Mouse (Mus musculus): Measurements from ENCODE around the gene Nras. TPM values are rescaled to one million over a fixed set of nuclear protein-coding genes. Genes with fewer than 3 reads are reported as not detected.

The Nras gene
- total RNA-seq (2021), result 10 to 100 TPM; 74.9 to 78.8 TPM

DNA sequence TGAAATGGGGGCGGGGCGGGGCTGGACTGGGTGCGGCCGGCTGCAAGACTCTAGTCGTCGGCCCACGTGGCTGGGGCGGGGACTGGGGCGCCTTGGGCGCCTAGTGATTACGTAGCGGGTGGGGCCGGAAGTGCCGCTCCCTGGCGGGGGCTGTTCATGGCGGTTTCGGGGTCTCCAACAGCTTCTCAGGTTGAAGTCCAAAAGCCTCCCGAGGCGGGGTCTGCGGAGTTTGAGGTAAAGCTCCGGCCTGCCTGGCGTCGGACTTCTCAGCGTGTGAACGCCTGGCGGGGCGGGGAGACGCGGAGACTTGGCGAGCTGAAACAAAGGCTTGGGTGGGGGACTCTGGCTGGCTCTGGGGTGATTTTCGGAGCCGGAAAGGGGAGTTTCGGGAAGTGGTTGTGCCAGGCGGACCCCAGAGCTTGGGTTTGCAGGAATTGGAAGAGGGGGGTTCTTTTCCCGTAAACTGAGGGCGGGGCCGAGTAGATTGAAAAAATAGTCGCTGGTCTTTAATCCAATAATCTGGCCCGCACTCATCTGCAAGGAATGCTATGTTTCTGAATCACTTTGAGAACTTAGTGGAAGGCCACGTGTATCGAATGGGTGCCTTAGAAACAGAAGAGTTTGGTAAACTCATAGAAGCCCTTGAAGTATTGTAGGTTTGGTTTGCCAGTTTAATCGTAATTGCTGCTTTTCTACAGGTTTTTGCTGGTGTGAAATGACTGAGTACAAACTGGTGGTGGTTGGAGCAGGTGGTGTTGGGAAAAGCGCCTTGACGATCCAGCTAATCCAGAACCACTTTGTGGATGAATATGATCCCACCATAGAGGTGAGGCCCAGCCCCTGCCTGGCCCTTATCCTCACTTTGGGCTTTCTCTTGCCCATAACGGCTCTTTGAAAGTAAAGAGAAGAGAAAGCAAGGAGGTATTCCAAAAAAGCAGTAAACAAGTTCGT, at the start of gene Nras:
TSS of gene Nras (plus strand) at position 79 of the 951 bp plus-strand sequence.
- DNase-seq (ENCODE audit: extremely low spot score in 1 of 2, low spot score in 1 of 2), result peak; percentile 90 to 95

DNA sequence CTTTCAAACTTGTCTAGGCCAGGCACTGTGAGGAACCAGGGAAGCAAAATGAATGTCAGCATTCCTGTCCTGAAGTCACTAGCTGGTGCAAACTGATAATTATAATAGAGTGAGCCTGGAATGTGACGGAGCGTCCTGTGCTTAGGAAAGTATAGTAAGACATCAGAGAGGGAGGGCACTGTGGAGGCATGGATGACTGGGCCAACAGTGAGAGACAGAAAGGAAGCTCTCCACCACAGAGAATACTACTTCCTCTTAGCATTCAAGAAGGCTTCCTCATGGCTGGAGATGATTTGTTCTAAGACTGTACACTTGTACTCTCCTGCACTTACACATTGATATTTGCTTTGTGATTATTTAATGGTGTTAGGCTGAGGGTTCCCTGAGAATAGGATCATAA, 40.7 kb upstream of the Nras start:
- no peak for DNase-seq (ENCODE audit: extremely low spot score in 1 of 2, low spot score in 1 of 2)

DNA sequence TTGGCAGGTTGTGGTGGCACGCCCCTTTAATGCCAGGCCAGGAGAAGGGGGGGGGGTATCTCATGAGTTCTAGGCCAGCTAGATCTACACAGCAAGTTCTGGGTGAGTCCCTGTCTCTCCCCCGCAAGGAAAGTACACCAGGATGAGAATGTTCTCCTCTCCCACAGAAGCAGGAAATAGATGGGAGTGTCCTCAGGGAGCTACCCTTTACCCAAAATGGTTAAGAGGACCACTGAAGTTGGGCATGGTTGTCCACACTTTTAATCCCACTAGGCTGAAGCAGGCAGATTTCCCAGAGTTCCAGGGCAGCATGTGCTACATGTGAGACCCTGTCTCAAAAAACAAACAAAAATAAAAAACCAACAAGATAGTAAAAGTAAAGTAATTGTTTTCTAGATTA, 38.6 kb upstream of the Nras start:
- no peak for DNase-seq (ENCODE audit: extremely low spot score in 1 of 2, low spot score in 1 of 2)

DNA sequence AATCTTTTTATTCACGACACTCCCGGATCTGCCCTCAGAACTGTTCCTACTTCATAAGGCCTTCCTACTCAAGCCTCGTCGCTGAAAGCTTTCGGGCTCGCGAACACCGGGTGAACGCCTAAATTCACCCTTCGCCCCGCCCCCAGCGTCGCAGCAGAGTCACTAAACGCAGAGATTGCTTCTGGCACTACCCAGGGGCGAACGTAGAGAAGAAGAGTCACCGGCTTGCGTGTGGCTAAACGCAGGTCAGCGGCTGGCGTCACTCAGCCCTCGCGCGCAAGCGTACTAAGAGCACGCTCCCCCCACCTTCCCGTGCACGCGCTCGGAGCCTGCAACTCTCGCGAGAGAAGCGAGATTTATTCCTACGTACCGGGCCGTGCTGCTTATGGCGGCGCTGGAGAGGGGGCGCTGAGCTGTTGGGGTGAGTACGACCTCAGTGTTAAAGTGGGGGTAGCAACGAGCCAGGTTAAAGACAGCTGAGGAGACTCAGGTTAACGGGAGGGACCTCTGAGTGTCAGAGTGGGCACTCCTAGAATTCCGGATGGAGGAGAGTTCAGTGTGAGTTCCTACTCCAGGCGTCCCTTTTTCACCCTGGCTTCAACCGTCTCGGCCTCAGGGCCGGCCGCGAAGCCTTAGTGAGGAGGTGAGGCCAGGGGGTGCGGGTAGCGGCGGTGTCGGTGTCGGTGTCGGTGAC, 37.7 kb upstream of the Nras start, which contains the start of gene Csde1:
TSS of gene Csde1 (plus strand) at position 178 of the 694 bp plus-strand sequence.
- DNase-seq (ENCODE audit: extremely low spot score in 1 of 2, low spot score in 1 of 2), result peak; percentile 86 to 88

DNA sequence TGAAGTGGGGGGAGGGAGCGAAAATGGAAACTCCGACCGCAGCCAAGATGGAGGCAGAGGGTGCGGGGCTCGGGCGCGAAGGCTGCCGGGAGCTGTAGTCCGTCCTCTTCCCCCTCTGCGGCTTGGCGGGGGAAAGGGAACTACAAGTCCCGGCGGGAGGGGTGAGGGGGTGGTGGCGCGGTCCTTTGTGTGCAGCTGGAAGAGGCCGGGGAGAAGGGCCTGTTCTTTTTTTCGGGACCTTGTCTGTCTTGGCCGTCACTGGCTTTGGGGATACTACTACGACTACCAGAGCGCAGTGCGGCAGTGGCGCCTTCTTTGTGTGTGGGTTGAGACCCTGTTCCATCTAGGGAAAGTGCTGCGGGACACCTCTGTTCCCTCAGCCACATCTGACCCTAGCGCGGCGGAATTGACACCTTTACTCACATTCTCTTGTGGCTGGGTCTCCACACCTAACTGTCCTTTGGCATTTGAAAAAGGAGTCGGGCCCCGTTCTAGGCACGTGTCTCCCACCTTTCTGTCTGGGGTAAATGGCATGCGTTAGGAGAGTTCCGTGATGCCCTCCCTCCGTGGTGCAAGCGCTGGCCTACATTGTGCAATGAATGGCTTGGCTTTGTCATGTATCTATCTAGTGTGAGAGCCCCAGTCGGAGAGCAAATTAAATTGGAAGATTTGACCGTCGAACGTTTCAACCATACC, 37.0 kb upstream of the Nras start:
- peak; percentile 74 to 80 for DNase-seq (ENCODE audit: extremely low spot score in 1 of 2, low spot score in 1 of 2)

DNA sequence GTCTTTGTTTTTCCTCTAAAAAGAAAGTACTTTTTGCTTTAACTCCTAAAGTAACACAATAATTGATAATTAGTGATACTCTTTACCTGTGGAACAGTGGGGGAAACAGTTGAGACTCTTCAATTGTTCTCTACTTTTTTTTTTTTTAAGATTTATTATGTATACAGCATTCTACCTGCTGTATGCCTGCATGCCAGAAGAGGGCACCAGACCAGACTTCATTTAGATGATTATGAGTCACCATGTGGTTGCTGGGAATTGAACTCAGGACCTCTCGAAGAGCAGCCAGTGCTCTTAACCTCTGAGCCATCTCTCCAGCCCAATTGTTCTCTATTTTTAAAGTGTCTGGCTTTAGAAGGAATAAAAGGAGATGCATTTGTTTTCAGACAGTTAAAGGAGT, 31.9 kb upstream of the Nras start:
- DNase-seq (ENCODE audit: extremely low spot score in 1 of 2, low spot score in 1 of 2), result no peak

DNA sequence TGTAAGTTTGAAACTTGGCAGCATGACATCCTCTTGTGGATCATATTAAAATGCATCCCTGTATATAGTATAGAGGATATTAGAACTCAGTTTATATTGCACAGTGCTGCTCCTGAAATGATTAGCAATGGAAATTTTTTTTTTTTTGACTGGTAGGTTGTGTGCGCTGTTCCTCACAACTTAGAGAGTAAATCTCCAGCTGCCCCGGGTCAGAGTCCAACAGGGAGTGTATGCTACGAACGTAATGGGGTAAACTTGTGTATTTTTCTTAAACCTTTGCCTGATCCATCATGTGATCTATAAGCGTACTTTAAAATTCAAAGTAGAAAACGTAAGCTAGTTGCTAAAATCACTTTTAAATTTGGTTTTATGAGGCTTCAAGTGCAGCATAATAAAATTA, 17.8 kb upstream of the Nras start:
- no peak for DNase-seq (ENCODE audit: extremely low spot score in 1 of 2, low spot score in 1 of 2)

DNA sequence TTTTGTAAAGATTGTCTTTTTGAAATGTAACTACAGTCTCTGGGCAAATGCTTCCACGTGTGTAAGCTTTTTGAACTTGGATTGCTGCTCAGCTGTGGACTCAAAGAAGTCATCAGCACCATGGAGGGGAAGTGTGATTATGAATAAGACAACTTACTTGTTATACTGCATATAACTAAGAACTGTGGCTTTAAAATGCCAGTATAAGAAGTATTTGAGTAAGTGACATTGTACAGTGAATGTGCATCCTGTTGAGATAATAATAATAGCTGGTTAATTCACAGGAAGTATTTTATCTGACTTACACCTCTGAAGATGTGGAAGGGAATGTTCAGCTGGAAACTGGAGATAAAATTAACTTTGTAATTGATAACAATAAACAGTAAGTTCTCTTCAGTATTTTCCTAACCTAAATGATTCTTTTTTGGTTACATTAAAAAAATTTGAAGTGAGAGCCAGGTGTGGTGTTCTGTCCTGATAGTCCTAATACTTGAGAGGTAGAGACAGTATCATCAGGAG, 17.2 kb upstream of the Nras start:
- no peak for DNase-seq (ENCODE audit: extremely low spot score in 1 of 2, low spot score in 1 of 2)

DNA sequence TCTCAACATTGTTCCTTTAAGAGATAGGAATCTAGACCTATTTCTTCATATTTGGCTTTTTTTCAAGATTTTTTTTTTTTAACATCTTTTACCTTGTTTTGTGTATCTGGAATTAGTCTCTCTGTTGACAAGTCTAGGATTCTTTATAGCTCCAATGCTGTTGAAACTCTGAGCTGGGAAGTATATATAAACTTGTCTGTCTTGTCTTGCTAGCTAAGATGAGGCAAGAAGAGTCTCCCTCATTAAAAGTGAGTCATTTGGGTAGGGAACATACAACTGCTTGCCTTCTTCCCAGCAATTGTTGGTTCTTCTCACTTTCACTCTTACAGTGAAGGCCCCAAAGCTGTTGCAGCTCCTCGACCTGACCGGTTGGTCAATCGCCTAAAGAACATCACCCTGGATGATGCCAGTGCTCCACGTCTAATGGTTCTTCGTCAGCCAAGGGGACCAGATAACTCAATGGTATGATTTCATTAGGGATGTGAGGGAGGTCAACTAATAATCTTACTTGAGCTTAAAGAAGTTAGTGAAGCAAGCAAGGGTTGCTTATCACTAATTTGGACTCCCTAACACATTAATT, 2.0 kb upstream of the Nras start:
- DNase-seq (ENCODE audit: extremely low spot score in 1 of 2, low spot score in 1 of 2), result no peak

DNA sequence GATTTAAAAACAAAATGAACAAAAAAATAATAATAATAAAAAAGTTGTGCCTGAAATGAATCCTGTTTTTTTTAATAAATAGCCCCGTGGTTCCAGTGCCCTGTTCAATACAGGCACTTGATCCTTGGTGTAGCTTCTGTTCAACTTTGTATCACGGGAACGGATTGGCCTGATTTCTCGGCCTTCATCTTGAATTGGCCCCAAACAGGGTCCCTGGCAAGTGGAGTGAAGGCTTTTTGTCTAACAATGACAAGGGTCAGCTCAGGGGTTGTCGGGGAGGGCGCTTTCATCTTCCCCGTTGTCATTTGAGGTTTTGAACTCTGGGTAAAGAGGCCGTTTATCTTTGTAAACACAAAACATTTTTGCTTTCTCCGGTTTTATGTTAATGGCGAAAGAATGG, 333 bp upstream of the Nras start:
- DNase-seq (ENCODE audit: extremely low spot score in 1 of 2, low spot score in 1 of 2), result no peak

DNA sequence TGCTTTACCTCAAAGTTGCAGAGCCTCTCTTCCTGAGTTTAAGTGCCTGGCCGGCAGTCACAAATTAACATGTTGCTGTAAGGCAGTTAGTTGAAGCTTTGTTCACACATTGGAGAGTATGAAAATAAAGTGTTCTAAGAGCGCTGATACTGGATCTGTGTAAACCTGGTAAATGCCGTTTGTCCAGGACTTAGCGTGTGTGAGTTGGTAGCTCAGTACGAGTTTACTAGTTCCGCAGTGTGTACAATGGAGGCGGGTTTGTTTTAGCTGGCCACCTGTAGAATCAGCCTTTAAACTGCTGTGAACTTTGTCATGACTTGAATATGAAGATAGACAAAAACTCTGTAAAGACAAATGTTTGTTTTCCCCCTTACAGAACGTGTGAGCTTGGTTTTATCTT, 8.8 kb downstream of the Nras start:
- DNase-seq (ENCODE audit: extremely low spot score in 1 of 2, low spot score in 1 of 2), result no peak

DNA sequence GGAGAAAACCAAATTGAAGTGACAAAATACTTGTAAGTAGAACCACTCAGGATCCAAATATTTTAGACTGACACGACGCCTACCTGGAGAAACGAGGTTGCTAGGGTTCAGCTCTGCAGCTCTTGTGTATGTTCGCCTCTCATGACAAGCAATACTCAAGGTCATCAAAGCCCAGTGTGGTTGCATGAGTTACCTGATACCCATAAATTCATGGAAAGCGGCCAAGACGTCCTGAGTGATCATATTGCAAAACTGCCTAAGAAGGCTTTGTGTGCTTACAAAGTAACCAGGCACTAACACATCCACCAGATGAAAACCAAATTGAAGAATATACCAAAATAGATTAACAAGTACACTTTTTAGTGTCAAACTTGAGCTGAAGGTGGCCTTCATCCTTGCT, 10.9 kb downstream of the Nras start:
- no peak for DNase-seq (ENCODE audit: extremely low spot score in 1 of 2, low spot score in 1 of 2)

DNA sequence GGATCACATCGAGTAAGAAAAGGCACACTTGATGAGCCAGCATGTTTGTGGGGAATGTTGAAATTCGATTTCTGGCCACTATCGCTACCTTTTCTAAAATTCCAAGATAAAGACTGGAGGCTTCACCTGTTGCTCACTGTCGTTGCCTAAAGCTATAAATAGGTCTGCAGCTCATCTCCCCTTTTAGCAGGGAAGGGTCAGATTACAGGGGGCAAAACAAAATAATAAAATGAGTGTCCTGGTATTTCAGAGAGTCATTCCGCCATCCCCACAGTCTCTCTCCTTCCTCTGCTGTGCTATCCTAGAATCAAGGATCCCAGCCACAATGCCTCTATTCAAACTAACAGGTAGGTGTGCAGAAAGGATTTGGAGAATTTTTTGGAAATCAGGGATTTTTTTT, 15.7 kb downstream of the Nras start, which contains the start of gene Ampd1:
TSS of gene Ampd1 (plus strand) at position 244 of the 400 bp plus-strand sequence.
- no peak for DNase-seq (ENCODE audit: extremely low spot score in 1 of 2, low spot score in 1 of 2)

DNA sequence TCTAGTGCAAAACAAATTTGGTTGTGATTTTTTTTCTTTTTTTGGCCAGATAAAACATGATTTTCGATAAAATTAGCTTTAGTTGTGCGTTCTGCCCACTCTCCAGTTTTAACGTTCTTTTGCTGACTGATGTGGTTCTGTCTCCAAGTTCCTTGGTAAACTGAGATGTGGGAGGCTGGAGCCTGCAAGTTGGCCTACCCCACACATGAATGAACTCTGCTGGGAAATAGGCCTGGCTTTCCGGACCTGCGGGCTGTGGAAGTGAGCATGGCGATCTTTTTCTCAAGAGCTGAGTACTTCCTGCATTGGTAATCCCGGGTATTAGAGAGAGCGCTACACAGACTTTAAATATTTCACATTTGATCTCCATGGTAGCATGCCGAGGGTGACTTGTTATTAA, 17.8 kb downstream of the Nras start:
- DNase-seq (ENCODE audit: extremely low spot score in 1 of 2, low spot score in 1 of 2), result no peak

DNA sequence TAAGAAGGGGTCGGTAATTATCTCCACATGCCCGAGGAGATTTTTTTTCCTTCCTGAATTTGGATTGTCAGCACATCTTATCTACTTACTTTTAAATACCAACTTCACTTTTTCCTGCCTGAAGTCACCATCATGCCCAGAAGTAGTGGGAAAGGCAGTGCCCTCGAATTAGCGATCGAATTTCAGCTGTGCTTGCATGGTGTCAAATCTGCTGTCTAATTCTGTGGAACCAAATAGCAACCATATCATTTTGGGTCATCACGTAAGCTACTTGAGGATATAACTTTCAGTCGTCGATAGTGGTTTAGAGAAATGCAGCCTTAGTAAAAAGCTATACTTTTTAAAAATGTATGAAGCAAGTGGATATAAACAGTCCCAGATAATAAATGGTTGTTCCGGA, 18.4 kb downstream of the Nras start:
- no peak for DNase-seq (ENCODE audit: extremely low spot score in 1 of 2, low spot score in 1 of 2)

DNA sequence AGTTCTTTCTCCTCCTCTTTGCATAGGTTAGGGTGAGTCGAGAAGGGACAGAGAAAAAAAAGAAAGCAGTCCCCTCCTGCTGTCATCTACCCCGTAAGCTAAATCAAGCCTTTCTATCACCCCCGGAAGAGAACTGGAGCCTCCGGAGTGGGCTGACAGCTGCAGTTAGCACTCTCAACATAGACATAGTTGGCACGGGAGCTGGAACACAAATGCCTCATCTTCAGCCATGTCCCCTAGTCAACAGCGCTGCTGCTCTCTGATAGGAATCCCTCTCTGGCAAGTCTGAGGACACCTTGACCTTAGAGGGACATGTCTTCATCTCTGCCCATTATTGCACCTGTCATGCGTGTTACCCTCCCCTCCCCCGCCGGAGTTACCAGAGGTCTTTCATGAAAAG, 21.2 kb downstream of the Nras start:
- DNase-seq (ENCODE audit: extremely low spot score in 1 of 2, low spot score in 1 of 2), result no peak

DNA sequence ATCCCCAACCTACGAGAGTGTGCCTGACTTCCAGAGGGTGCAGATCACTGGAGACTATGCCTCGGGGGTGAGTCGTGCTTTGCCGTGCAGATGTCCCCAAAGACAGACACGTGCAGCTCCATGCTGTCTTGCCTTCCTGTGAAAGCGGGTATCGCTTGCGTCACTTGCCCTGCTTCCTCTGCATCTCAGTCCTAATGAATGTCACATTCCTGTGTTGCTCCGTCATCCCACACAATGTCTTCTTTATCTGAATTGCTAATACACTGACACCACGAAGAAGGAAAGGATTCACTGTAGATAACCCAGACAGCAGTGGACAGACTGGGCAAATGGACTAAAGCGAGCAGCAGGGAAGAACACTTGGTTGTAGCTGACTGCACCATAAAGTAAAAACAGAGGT, 23.0 kb downstream of the Nras start:
- no peak for DNase-seq (ENCODE audit: extremely low spot score in 1 of 2, low spot score in 1 of 2)

DNA sequence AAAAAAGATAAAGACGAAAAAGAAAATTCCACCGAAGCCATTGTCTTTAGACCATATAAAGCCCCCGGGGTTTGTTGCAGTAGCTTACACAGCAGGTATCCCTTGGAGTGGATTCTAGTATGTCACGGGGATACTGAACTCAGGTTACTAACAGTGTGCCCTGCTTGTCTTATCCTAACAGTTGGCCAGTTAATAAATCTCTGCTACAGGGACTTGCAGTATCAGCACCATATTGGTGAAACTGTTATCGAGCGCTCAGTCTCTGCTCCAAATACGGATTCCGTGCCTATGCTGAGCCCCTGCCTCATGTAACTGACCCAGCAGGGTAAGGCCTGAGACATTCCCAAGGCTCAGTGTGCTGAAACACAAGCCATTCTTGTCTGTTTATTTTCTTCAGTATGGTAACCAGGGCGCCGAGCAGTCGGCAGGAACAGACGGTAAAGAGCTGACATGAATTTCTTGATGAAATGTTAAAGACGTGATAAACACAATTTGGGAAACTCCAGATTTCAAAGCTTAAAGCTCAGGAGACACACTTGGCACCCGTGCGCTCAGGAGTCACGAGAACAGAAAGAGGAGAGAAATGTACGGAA, 23.9 kb downstream of the Nras start:
- no peak for DNase-seq (ENCODE audit: extremely low spot score in 1 of 2, low spot score in 1 of 2)

DNA sequence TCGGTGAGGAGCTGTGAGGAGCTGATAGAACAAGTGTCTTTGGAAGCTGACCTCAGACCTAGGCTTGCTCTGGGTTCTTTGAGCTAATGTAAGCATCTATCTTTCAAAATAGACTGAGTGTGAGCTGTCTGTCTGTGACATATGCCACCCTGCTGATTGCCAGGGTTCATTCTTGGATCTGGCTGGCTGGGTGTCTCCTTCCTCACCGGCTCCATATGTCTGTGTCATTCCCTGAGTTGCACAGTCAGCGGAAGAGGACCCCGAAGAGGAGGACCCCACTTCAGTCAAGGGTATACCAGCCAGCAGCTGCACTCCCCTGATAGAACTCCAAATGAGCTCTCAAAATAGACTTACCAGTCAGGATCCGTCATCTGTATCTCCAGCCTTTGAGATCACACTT, 24.7 kb downstream of the Nras start:
- peak in 1 of 2 experiments; percentile 12 for DNase-seq (ENCODE audit: extremely low spot score in 1 of 2, low spot score in 1 of 2)

DNA sequence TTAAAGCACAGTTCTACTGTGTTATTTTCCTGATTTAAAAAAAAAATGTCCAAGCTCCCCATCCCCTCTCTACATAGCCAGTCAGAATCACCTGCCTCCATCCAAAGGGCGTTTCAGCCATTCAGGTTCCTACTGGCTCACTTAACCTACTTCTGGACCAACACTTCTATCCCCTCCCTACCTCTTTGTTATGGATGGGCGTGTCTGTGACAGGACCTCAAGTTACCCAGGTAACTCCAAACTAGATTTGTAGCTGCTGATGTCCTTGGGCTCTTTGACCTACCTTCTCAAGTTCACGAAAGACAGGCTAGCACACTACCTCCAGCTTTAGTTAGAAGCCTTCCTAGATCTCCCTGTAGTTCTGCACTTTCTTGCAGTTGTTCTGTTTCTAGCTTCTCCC, 27.9 kb downstream of the Nras start:
- no peak for DNase-seq (ENCODE audit: extremely low spot score in 1 of 2, low spot score in 1 of 2)

All from layer of hippocampus, postnatal 25 days (tissue).